Mouse (Mus musculus): ENCODE measurements at regions not wholly inside any gene's neighbourhood (a gene's known extent, or its start where the extent isn't known, plus 50 kb on each side); places are given as distances from the start of the nearest gene placed in this dataset.

- no peak for TF ChIP-seq POLR2A (IDR thresholded peaks at IDR 0.05; ENCODE audit: extremely low read depth, insufficient read depth, low read length)
- no peak for TF ChIP-seq CTCF (IDR thresholded peaks at IDR 0.05; ENCODE audit: low read depth, low read length)
These were observed 86.4 kb upstream of the Jade1 start for GRCm38 (mm10) chr3:41469106-41469505.
